Mouse (Mus musculus) kidney, adult 2 months (tissue): ENCODE data around the gene Tedc2. TPM values are rescaled to one million over a fixed set of nuclear protein-coding genes. Genes with fewer than 3 reads are reported as not detected.

Source experiments
- DNase-seq: peaks from one replicate; pipeline ENCODE4 v3.0.0; 2021
- H3K27ac ChIP-seq: fragments of 200-500 bp; 2 replicates; pipeline ENCODE4 v1.5.1; 2012; ENCODE audit warnings: low read depth, low read length, control low read depth, inconsistent platforms; ENCODE audit not compliant: insufficient read depth
- H3K27me3 ChIP-seq: fragments of 200-500 bp; replicated peaks from 2 replicates; pipeline ENCODE4 v1.6.1; 2012; ENCODE audit warnings: mild to moderate bottlenecking, moderate library complexity, low read length, inconsistent platforms; ENCODE audit not compliant: control insufficient read depth, insufficient read depth
- H3K36me3 ChIP-seq: fragments of 200-500 bp; 2 replicates; pipeline ENCODE4 v1.6.1; 2012; ENCODE audit warnings: mild to moderate bottlenecking, moderate library complexity, low read length, inconsistent platforms; ENCODE audit not compliant: control insufficient read depth, insufficient read depth
- H3K4me1 ChIP-seq: fragments of 200-500 bp; 2 replicates; pipeline ENCODE4 v1.6.1; 2011; ENCODE audit warnings: low read length; ENCODE audit not compliant: control insufficient read depth, insufficient read depth
- H3K4me3 ChIP-seq: fragments of 200-500 bp; 2 replicates; pipeline ENCODE4 v1.5.1; 2011; ENCODE audit warnings: mild to moderate bottlenecking, low read depth, low read length, control low read depth; ENCODE audit not compliant: insufficient read depth
- CTCF ChIP-seq: fragments of 200-500 bp; conservative IDR thresholded peaks from 2 replicates; pipeline ENCODE4 v1.5.1; 2011; ENCODE audit warnings: low read depth, mild to moderate bottlenecking, control low read depth, low read length, moderate library complexity, mixed read lengths; ENCODE audit not compliant: insufficient read depth, insufficient read length
- POLR2A ChIP-seq: fragments of 200-500 bp; IDR thresholded peaks from one replicate; pipeline ENCODE4 v1.6.1; 2011; ENCODE audit warnings: low read depth, low read length, control low read depth
- WGBS: fragments of 180-500 bp; shearing (Covaris S2); methylation state at CpG from one replicate; pipeline ENCODE4 v1.1.7; 2018; 5-methylcytosine and 5-hydroxymethylcytosine counted together
- polyA plus RNA-seq: library from polyadenylated mRNA; depleted of rRNA; stranded (reverse); fragments of >200 nt; gene quantifications from 2 replicates; pipeline ENCODE4 v1.2.3, GENCODE M21; 2012

Gene Tedc2
- polyA plus RNA-seq, 1 experiment = 4.6 TPM

DNA sequence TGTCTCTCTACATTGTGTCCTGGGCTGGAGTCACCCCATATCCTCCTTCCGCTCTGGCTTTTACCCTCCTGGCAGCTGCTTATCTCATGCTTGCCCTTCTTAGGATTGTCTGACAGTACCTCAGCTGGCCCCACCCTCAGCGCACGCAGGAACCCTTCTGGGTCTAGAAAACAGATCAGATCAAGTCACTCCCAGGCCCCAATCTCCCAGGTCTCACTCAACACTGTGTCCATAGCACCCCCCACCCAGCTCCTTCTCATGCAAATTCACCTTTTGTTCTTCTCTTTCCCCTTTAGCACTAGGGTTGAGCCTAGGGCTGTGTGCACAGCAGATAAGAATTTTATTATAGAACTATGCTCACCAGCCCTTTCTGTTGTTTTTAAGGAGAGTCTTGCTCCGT is 17.6 kb downstream of the Tedc2 start:
- Histone ChIP-seq H3K4me3 (no peak overlapping the region), H3K27ac (no peak overlapping the region), H3K4me1 (peaks cover 4% of the 10 kb centered on the region; the same call in 1 of the 2 replicates), H3K27me3 (no peaks in the 10 kb centered on the region), H3K36me3 (no peaks in the 10 kb centered on the region)
- WGBS = 84% methylated on average over 4 of the region's 4 CpGs
- TF ChIP-seq CTCF (no peak), POLR2A (no peak)
- DNase-seq = no peak

DNA sequence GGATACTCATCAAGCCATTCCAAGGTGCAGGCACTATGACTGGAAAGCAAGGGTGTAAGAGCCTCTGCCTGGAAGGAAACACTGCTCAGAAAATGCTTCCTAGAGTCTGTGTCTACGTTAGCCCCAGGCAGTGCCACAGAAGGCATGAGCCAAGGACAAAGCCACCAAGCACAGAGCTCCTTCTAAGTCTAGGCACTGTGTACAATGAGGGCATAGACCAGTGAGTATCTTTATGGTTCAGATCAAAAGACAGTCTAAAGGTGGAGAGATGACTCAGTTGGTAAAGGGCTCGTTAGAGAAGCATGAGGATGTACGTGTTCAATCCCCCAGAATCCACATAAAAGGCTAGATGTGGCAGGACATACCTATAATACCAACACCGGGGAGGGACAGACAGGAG is 19.6 kb downstream of the Tedc2 start:
- no peak overlapping the region for H3K4me3 ChIP-seq
- DNase-seq = no peak
- H3K27ac ChIP-seq = no peak overlapping the region
- 84% methylated on average over 4 of the region's 4 CpGs for WGBS
- H3K27me3 ChIP-seq = no peaks in the 10 kb centered on the region
- no peaks in the 10 kb centered on the region for H3K36me3 ChIP-seq
- H3K4me1 ChIP-seq = peaks cover 4% of the 10 kb centered on the region; the same call in 1 of the 2 replicates
- TF ChIP-seq CTCF = no peak
- TF ChIP-seq POLR2A = no peak

DNA sequence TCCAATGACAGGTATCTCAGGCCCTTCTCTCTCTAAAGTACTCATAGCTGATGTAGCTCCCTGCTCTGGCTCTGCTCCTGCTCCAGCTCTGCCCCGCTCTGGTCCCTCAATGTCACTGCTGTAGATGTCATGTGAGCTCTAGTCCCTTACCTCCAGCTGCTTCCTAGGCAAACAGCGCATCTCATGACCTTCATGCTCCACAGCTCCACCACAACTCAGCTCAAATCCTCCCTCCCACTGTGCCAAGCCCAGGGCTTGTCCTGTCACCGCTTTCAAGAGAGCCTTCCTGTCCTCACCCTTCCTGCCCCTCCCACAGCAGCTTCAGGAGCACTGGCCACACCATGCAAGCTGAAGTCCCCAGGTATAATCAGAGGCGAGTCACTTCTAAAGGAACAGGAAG is 20.9 kb downstream of the Tedc2 start:
- WGBS = 51% methylated on average over 4 of the region's 4 CpGs
- no peak for TF ChIP-seq CTCF
- TF ChIP-seq POLR2A = no peak
- Histone ChIP-seq H3K27ac (no peak overlapping the region), H3K36me3 (no peaks in the 10 kb centered on the region), H3K4me3 (no peak overlapping the region), H3K27me3 (no peaks in the 10 kb centered on the region), H3K4me1 (no peaks in the 10 kb centered on the region)
- peak; percentile 38 for DNase-seq

DNA sequence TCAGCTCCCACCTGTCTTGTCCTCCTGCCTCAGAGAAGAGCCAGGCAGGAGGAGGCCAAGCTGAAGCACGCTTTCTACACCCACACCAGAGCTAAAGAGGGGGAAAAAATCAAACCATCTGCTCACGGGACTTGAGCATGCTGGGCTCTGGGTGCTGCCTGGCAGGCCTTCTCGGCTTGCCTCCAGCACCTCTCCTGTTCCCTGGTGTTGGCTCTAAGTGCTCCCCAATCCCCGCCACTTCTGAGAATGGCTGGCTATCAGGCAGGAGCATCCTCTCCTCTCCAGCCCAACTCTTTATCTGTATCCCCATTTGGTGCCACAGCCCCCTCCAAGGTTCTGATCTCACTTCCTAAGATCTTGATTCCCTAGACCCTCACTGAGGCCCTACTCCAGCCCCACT is 21.4 kb downstream of the Tedc2 start:
- no peak overlapping the region for H3K4me3 ChIP-seq
- H3K27me3 ChIP-seq = no peaks in the 10 kb centered on the region
- 97% methylated on average over 4 of the region's 4 CpGs for WGBS
- H3K4me1 ChIP-seq = no peaks in the 10 kb centered on the region
- H3K36me3 ChIP-seq = no peaks in the 10 kb centered on the region
- no peak overlapping the region for H3K27ac ChIP-seq
- no peak for TF ChIP-seq POLR2A
- no peak for TF ChIP-seq CTCF
- DNase-seq = no peak

DNA sequence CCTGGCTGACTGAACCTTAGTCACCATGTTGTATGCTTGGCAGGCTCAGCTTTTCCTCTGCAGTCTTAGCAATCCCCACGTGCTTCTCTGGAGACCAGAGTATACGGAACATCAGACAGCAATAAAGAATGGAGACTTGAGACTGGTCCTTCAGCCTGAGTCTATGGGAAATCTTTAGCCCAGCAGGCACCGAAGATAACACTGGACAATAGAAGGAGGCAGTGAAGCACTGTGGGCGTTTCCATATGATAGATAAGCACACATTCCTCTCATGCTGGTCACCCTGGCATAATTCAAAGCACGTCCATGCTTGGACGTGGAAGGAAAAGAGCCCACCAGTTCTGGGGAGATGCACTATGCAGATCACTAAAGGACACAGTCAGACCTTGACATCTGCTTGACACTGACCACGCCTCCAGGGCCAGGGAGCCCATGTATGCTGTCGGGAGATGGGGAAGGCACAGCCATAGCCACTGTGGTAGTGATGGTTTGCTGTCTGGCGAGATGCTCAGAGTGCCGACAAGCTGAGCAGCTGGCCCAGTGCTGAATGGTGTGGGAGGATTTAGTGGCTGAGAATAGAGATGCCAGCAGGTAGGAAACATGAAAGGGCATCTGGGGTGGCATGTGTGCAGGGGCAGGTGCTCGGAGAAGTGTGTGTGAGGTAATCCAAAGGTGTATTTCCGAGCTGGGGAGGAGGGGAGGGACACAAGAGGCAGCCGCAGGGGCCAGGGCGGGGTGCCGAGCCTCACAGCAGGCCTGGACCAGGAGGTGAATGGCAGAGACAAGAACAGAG is 23.4 kb downstream of the Tedc2 start:
- no peaks in the 10 kb centered on the region for H3K27me3 ChIP-seq
- H3K36me3 ChIP-seq = no peaks in the 10 kb centered on the region
- H3K4me3 ChIP-seq = no peak overlapping the region
- no peak for DNase-seq
- H3K27ac ChIP-seq = no peak overlapping the region
- no peaks in the 10 kb centered on the region for H3K4me1 ChIP-seq
- TF ChIP-seq CTCF (no peak), POLR2A (no peak)
- WGBS = 81% methylated on average over 15 of the region's 15 CpGs

DNA sequence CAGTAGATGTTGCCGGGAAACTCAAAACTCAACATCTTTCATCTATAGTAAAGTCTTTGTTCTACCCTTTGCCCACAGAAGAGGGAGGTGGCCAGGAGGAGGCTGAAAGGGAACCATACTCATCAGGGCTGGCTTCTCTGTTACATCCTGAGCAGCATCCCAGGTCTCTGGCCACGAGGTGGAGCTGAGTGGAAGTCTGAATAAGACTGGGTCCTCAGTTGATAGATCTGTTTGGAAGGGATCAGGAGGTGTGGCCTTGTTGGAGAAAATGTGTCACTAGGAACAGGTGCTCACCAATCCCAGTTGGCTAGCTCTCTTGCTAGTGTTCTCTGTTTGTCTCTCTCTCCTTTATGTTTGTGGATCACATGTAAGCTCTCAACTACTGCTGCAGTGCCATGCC is 25.3 kb downstream of the Tedc2 start:
- TF ChIP-seq POLR2A (no peak), CTCF (no peak; the same call in 1 of the 2 replicates)
- WGBS = 60% methylated on average over 2 of the region's 2 CpGs
- no peak for DNase-seq
- H3K4me3 ChIP-seq = no peak overlapping the region
- H3K27ac ChIP-seq = no peak overlapping the region
- H3K36me3 ChIP-seq = no peaks in the 10 kb centered on the region
- no peaks in the 10 kb centered on the region for H3K4me1 ChIP-seq
- H3K27me3 ChIP-seq = no peaks in the 10 kb centered on the region

DNA sequence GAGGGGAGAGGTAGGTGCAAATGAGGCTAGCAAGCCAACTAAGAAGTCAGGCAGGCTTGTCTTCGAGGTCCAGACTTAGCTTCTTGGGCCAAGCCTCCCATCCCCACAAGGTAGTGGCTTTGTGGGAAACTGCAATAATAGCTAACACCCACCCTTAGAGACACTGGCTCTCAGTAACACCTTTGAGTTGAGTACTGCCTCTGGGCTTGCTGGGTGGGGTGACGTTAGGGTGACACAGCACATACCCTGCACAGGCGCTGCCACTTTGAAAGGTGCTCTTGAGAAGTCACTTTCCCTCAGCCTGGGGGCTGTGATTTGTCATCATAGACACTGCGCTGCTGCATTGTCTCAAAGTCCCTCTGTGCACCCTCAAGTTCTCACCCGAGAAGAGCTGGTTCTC is 26.9 kb downstream of the Tedc2 start:
- no peak overlapping the region for H3K27ac ChIP-seq
- no peaks in the 10 kb centered on the region for H3K27me3 ChIP-seq
- H3K4me1 ChIP-seq = no peaks in the 10 kb centered on the region
- 94% methylated on average over 5 of the region's 5 CpGs for WGBS
- no peaks in the 10 kb centered on the region for H3K36me3 ChIP-seq
- TF ChIP-seq POLR2A (no peak), CTCF (no peak)
- no peak for DNase-seq
- H3K4me3 ChIP-seq = no peak overlapping the region
